11 mouse cellular contexts compared by ENCODE assay signal in the genomic region with DNA sequence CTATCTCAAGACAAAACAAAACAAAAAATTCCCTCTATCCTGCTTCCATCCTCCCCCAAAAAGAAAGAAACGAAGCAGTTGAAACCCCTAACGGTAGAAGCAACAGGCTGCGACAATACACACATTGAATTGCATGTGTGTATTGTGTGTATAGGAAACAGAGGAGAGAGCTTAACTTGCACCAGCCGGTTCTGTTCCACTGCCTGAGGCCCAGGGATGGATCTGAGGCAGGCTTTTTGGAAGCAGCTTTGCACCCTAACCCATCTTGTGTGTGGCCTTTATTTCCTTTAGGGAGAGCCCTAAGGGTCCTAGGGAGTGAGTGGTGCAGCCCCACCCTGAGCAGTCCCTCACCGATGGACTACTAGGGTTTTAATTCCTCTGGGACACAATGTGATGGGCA. TPM values are rescaled to one million over a fixed set of nuclear protein-coding genes. Genes with fewer than 3 reads are reported as not detected.
A peak's percentile ranks its signal among the peaks of the same experiment; 100 is the strongest.
DNase-seq lines count a peak whose midpoint lies in the region; ATAC-seq and TF ChIP-seq lines count a peak whose summit lies in the region.
"Had no signal": no experiment of that assay in that cellular context is flagged by ENCODE, and none has a peak within 500 bp of the region (broad histone marks: within the 10 kb centered on the region; RNA-seq: fewer than 3 reads in every experiment).

No protein-coding gene starts in this region.

- WGBS in heart, embryonic 15.5 days, result 61% methylated on average over 5 of the region's 5 CpGs
- 81% methylated on average over 5 of the region's 5 CpGs for WGBS in neural tube, embryonic 12.5 days
- 83% methylated on average over 5 of the region's 5 CpGs for WGBS in limb, embryonic 10.5 days
- 46% methylated on average over 5 of the region's 5 CpGs for WGBS in stomach, postnatal 0 days

- no peaks in the 10 kb centered on the region for H3K36me3 ChIP-seq in heart, embryonic 15.5 days
- H3K36me3 ChIP-seq in neural tube, embryonic 12.5 days, result no peaks in the 10 kb centered on the region
- H3K36me3 ChIP-seq in limb, embryonic 10.5 days, result no peaks in the 10 kb centered on the region
- H3K36me3 ChIP-seq in stomach, postnatal 0 days (ENCODE audit: control insufficient read depth, insufficient read depth, low read length), result no peaks in the 10 kb centered on the region

- H3K4me1 ChIP-seq in heart, embryonic 15.5 days (replicated peaks), result peaks cover 31% of the 10 kb centered on the region
- no peaks in the 10 kb centered on the region; the same call in 1 of the 2 replicates for H3K4me1 ChIP-seq in neural tube, embryonic 12.5 days
- H3K4me1 ChIP-seq in limb, embryonic 10.5 days, result peaks cover 52% of the 10 kb centered on the region
- peaks cover 5% of the 10 kb centered on the region for H3K4me1 ChIP-seq in stomach, postnatal 0 days (replicated peaks; ENCODE audit: control insufficient read depth, insufficient read depth)

- H3K9me3 ChIP-seq in heart, embryonic 15.5 days (replicated peaks), result no peaks in the 10 kb centered on the region
- H3K9me3 ChIP-seq in neural tube, embryonic 12.5 days, result no peaks in the 10 kb centered on the region
- H3K9me3 ChIP-seq in limb, embryonic 10.5 days (replicated peaks), result no peaks in the 10 kb centered on the region
- no peaks in the 10 kb centered on the region for H3K9me3 ChIP-seq in stomach, postnatal 0 days (ENCODE audit: control insufficient read depth, low read length)

- no peak overlapping the region for H3K9ac ChIP-seq in heart, embryonic 15.5 days
- no peak overlapping the region for H3K9ac ChIP-seq in neural tube, embryonic 12.5 days
- H3K9ac ChIP-seq in stomach, postnatal 0 days (ENCODE audit: low read length), result peak overlapping the region; percentile 57

- H3K4me3 ChIP-seq in heart, embryonic 15.5 days, result peak overlapping the region; percentile 41
- H3K4me3 ChIP-seq in neural tube, embryonic 12.5 days, result no peak overlapping the region
- peak overlapping the region; percentile 35 for H3K4me3 ChIP-seq in limb, embryonic 10.5 days
- peak overlapping the region; percentile 35; the same call in 1 of the 2 replicates for H3K4me3 ChIP-seq in stomach, postnatal 0 days (ENCODE audit: low read depth, low read length)

- peak overlapping the region; percentile 61 for H3K4me2 ChIP-seq in heart, embryonic 15.5 days
- H3K4me2 ChIP-seq in neural tube, embryonic 12.5 days (replicated peaks), result peak overlapping the region; percentile 27
- peak overlapping the region; percentile 52 for H3K4me2 ChIP-seq in stomach, postnatal 0 days (replicated peaks; ENCODE audit: low read depth)

- no peak for TF ChIP-seq CTCF in stomach, postnatal 0 days (IDR thresholded peaks at IDR 0.05; ENCODE audit: low read depth)

- peak overlapping the region; percentile 81 for H3K27ac ChIP-seq in heart, embryonic 15.5 days
- H3K27ac ChIP-seq in neural tube, embryonic 12.5 days, result no peak overlapping the region
- peak overlapping the region; percentile 84 for H3K27ac ChIP-seq in limb, embryonic 10.5 days
- H3K27ac ChIP-seq in stomach, postnatal 0 days (replicated peaks), result peak overlapping the region; percentile 86

- no peaks in the 10 kb centered on the region for H3K27me3 ChIP-seq in heart, embryonic 15.5 days
- no peaks in the 10 kb centered on the region for H3K27me3 ChIP-seq in neural tube, embryonic 12.5 days (replicated peaks)
- H3K27me3 ChIP-seq in limb, embryonic 10.5 days (ENCODE audit: low read depth, poor library complexity, severe bottlenecking), result no peaks in the 10 kb centered on the region
- no peaks in the 10 kb centered on the region for H3K27me3 ChIP-seq in stomach, postnatal 0 days (ENCODE audit: control insufficient read depth, insufficient read depth, low read length)

- ATAC-seq in heart, embryonic 15.5 days (replicated peaks; ENCODE audit: insufficient number of reproducible peaks, insufficient read depth, low FRiP score, low read depth), result no peak
- ATAC-seq in neural tube, embryonic 12.5 days (ENCODE audit: low FRiP score, low read depth), result no peak
- no peak; the same call in 1 of the 2 replicates for ATAC-seq in stomach, postnatal 0 days (ENCODE audit: low FRiP score, low TSS enrichment)
- ATAC-seq in inflammation-experienced regulatory T-cells, adult 6 months, result no peak
- ATAC-seq: forebrain, embryonic 14.5 days; midbrain, embryonic 16.5 days had no signal

- DNase-seq in heart, postnatal 36 days, result no peak
- no peak for DNase-seq in neural tube, embryonic 10.5 days (ENCODE audit: extremely low spot score, low spot score)
- DNase-seq in limb, embryonic 10.5 days (ENCODE audit: low spot score), result no peak
- DNase-seq in stomach, postnatal 0 days (ENCODE audit: low spot score), result no peak
- DNase-seq in urinary bladder, postnatal 4 days (ENCODE audit: low spot score in 2 of 2), result no peak
- DNase-seq: right cerebral cortex, postnatal 14 days had no signal

- TF ChIP-seq EP300 in stomach, postnatal 0 days (optimal IDR thresholded peaks at IDR 0.05), result no peak

- intact Hi-C loops in heart, postnatal 36 days (cut with DNase I), result loop anchor here (2.0 kb wide), 1 partner anchor 24 kb away; no protein-coding TSS in a partner anchor

RNA-seq across cellular contexts. Expression of gene Pcbp1, which starts 29.5 kb away (rescaled TPM):
- polyA plus RNA-seq in heart, embryonic 15.5 days (2015; fragmentation: Nextera tagmentation; extraction: Ambion mirVana), result 313 and 337 TPM in 2 replicates
- total RNA-seq in heart, postnatal 36 days (2021), result 100 to 1,000 TPM; 147 to 159 TPM
- 568 and 599 TPM in 2 replicates for polyA plus RNA-seq in neural tube, embryonic 12.5 days (2016; fragmentation: Nextera tagmentation; extraction: Ambion mirVana)
- polyA plus RNA-seq in limb, embryonic 10.5 days (2016; fragmentation: Nextera tagmentation; extraction: Ambion mirVana), result 562 and 618 TPM in 2 replicates
- 331 and 337 TPM in 2 replicates for polyA plus RNA-seq in stomach, postnatal 0 days (2015; fragmentation: Nextera tagmentation; extraction: Ambion mirVana)
- polyA plus RNA-seq in inflammation-experienced regulatory T-cells, adult 6 months (2017; shearing (Covaris generic)), result 10 to 100 TPM; 26.3 to 32.5 (median 29.3) TPM

RNA-seq across cellular contexts. Expression of gene C87436, which starts 58.4 kb away (rescaled TPM):
- polyA plus RNA-seq in heart, embryonic 15.5 days (2015; fragmentation: Nextera tagmentation; extraction: Ambion mirVana), result 15.1 and 17.3 TPM in 2 replicates
- 10 to 100 TPM in 1 of 2 experiments, 1 to 10 TPM in 1; 9.6 to 10.9 TPM for total RNA-seq in heart, postnatal 36 days (2021)
- 25.1 and 27.8 TPM in 2 replicates for polyA plus RNA-seq in neural tube, embryonic 12.5 days (2016; fragmentation: Nextera tagmentation; extraction: Ambion mirVana)
- polyA plus RNA-seq in limb, embryonic 10.5 days (2016; fragmentation: Nextera tagmentation; extraction: Ambion mirVana), result 23.9 and 25.2 TPM in 2 replicates
- polyA plus RNA-seq in stomach, postnatal 0 days (2015; fragmentation: Nextera tagmentation; extraction: Ambion mirVana), result 15.0 and 16.4 TPM in 2 replicates
- 10 to 100 TPM; 20.2 to 39.5 (median 34.5) TPM for polyA plus RNA-seq in inflammation-experienced regulatory T-cells, adult 6 months (2017; shearing (Covaris generic))
